Mouse (Mus musculus) gastrocnemius, adult 2 months (tissue): ENCODE results near the gene Sec14l2. TPM values are rescaled to one million over a fixed set of nuclear protein-coding genes. Genes with fewer than 3 reads are reported as not detected.
"Not testable (repeated sequence)": the region's sequence is repeated elsewhere in the genome, so short reads cannot be mapped to it uniquely, and the experiment has no call there.

Experiments used
- DNase-seq: peaks from one replicate; pipeline ENCODE4 v3.0.0; 2022
- H3K27ac ChIP-seq: fragments of 200-600 bp; 2 replicates; pipeline ENCODE4 v1.8.1; 2022; ENCODE audit warnings: mild to moderate bottlenecking
- H3K4me3 ChIP-seq: fragments of 200-600 bp; 2 replicates; pipeline ENCODE4 v1.8.1; 2022; ENCODE audit warnings: mild to moderate bottlenecking, moderate library complexity
- CTCF ChIP-seq: fragments of 200-600 bp; IDR thresholded peaks from 2 replicates; pipeline ENCODE4 v1.8.1; 2022; ENCODE audit warnings: antibody characterized with exemption, mild to moderate bottlenecking, moderate library complexity
- intact Hi-C: fragments of 180-260 bp; cut with DNase I; formaldehyde crosslinking; loops from one replicate; pipeline ENCODE4 v1.15.1; 2025
- total RNA-seq, 2 experiments: library from RNA; stranded (reverse); gene quantifications; 2 replicates each; pipeline ENCODE4 v1.2.3; 2021

The Sec14l2 gene
- total RNA-seq, 2 experiments from 2014 or later: 0.22 to 0.36 TPM

GRCm38 (mm10) chr11:4122226-4122625, 989 bp downstream of the Sec14l2 start:
- no peak for TF ChIP-seq CTCF
- Histone ChIP-seq H3K27ac (no peak overlapping the region), H3K4me3 (no peak overlapping the region)
- intact Hi-C loops: loop anchor here (2.0 kb wide), 1 partner anchor 27 kb away; the partner anchor contains the start of gene Mtfp1
- no peak for DNase-seq

GRCm38 (mm10) chr11:4121691-4122090, 1.5 kb downstream of the Sec14l2 start:
- no peak for DNase-seq

GRCm38 (mm10) chr11:4119635-4120034, 3.6 kb downstream of the Sec14l2 start:
- intact Hi-C loops: no loop called here
- no peak overlapping the region for H3K27ac ChIP-seq
- no peak for DNase-seq
- TF ChIP-seq CTCF: no peak
- no peak overlapping the region for H3K4me3 ChIP-seq

More at GRCm38 (mm10) chr11:4121691-4122090, 1.5 kb downstream of the Sec14l2 start:
- no peak overlapping the region for H3K4me3 ChIP-seq
- no peak overlapping the region for H3K27ac ChIP-seq
- TF ChIP-seq CTCF: no peak
- intact Hi-C loops: loop anchor here (2.0 kb wide), 1 partner anchor 27 kb away; the partner anchor contains the start of gene Mtfp1

- peak overlapping the region; percentile 68 for H3K27ac ChIP-seq
- DNase-seq: peak; percentile 73
- intact Hi-C loops: no loop called here
- no peak for TF ChIP-seq CTCF
- peak overlapping the region; percentile 78 for H3K4me3 ChIP-seq
Observed at GRCm38 (mm10) chr11:4118081-4118921, 4.9 kb downstream of the Sec14l2 start.

GRCm38 (mm10) chr11:4117372-4118071, 5.7 kb downstream of the Sec14l2 start:
- intact Hi-C loops: no loop called here
- no peak for DNase-seq
- no peak; the same call in 1 of the 2 replicates for TF ChIP-seq CTCF
- peak overlapping the region; percentile 78 for H3K4me3 ChIP-seq
- H3K27ac ChIP-seq: no peak overlapping the region

- TF ChIP-seq CTCF: no peak
- intact Hi-C loops: no loop called here
- no peak for DNase-seq
- no peak overlapping the region for H3K4me3 ChIP-seq
- H3K27ac ChIP-seq: no peak overlapping the region
Observed at GRCm38 (mm10) chr11:4116458-4117141, 6.6 kb downstream of the Sec14l2 start.

- TF ChIP-seq CTCF: no peak
- Histone ChIP-seq H3K4me3 (no peak overlapping the region), H3K27ac (no peak overlapping the region)
- intact Hi-C loops: no loop called here
- no peak for DNase-seq
Observed at GRCm38 (mm10) chr11:4115407-4115806, 7.8 kb downstream of the Sec14l2 start.

- H3K27ac ChIP-seq, H3K4me3 ChIP-seq, intact Hi-C loops, DNase-seq: not testable (repeated sequence)
Observed at GRCm38 (mm10) chr11:4114541-4114940, 8.7 kb downstream of the Sec14l2 start.

- TF ChIP-seq CTCF: no peak
- no peak for DNase-seq
- Histone ChIP-seq H3K4me3 (no peak overlapping the region), H3K27ac (no peak overlapping the region)
- intact Hi-C loops: no loop called here
Observed at GRCm38 (mm10) chr11:4113970-4114369, 9.2 kb downstream of the Sec14l2 start.

- Histone ChIP-seq H3K4me3 (no peak overlapping the region), H3K27ac (no peak overlapping the region)
- TF ChIP-seq CTCF: no peak
- no peak for DNase-seq
- intact Hi-C loops: no loop called here
Observed at GRCm38 (mm10) chr11:4113496-4113895, 9.7 kb downstream of the Sec14l2 start.

GRCm38 (mm10) chr11:4112861-4113260, 10.4 kb downstream of the Sec14l2 start:
- Histone ChIP-seq H3K27ac (no peak overlapping the region), H3K4me3 (no peak overlapping the region)
- DNase-seq: no peak
- intact Hi-C loops: no loop called here
- TF ChIP-seq CTCF: no peak

- no peak for DNase-seq
- H3K4me3 ChIP-seq: no peak overlapping the region
- intact Hi-C loops: no loop called here
- no peak overlapping the region for H3K27ac ChIP-seq
- no peak for TF ChIP-seq CTCF
Observed at GRCm38 (mm10) chr11:4112033-4112432, 11.2 kb downstream of the Sec14l2 start.

GRCm38 (mm10) chr11:4108691-4109090, 14.5 kb downstream of the Sec14l2 start:
- H3K27ac ChIP-seq: no peak overlapping the region
- no peak for TF ChIP-seq CTCF
- intact Hi-C loops: no loop called here

GRCm38 (mm10) chr11:4107901-4108300, 15.3 kb downstream of the Sec14l2 start:
- H3K4me3 ChIP-seq, intact Hi-C loops, H3K27ac ChIP-seq, DNase-seq: not testable (repeated sequence)

More at GRCm38 (mm10) chr11:4108691-4109090, 14.5 kb downstream of the Sec14l2 start:
- DNase-seq: no peak
- H3K4me3 ChIP-seq: no peak overlapping the region
